Mouse (Mus musculus) right cerebral cortex, postnatal 4 days (tissue): ENCODE results near the gene Gns.

Experiments
- DNase-seq: peaks from one replicate; pipeline ENCODE4 v3.0.0-alpha.2; 2022

Gns gene

GRCm38 (mm10) chr10:121432041-121432634 is 67.2 kb downstream of the Gns start:
- DNase-seq: no peak

- no peak for DNase-seq
Observed at GRCm38 (mm10) chr10:121432635-121433280, 67.9 kb downstream of the Gns start.

- no peak for DNase-seq
Observed at GRCm38 (mm10) chr10:121434441-121435103, 69.7 kb downstream of the Gns start.

DNA sequence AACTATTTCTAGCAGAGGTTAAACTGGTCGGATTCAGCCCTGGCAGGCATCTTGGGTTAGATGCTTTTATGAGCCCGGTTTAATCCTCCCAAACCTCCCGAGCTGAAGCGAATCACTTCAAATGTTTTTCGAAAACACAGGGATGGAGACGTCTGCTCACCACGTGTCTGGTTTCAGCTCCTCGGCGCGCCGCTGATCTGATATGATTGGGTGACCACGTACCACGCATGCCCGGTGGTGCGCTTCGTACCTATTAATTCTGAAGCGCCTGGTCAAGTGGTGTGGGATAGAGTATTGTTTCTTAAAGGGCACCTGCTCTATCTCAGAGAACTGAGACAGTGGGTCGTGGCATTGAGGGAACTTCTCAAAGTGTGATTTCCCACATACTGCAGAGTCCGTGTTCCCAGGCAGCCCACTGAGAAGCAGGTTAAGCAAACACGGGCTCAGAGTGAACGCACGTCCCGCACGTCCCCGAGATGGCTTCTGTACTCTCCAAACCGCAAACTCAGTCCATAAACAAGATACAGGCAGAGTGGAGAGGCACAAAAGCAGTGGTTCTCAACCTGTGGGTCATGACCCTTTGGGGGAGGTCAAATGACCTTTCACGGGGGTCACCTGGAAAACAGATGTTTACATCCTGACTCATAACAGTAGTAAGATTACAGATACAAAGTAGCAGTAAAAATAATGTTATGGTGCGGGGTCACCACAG is 70.8 kb downstream of the Gns start:
- no peak for DNase-seq

DNA sequence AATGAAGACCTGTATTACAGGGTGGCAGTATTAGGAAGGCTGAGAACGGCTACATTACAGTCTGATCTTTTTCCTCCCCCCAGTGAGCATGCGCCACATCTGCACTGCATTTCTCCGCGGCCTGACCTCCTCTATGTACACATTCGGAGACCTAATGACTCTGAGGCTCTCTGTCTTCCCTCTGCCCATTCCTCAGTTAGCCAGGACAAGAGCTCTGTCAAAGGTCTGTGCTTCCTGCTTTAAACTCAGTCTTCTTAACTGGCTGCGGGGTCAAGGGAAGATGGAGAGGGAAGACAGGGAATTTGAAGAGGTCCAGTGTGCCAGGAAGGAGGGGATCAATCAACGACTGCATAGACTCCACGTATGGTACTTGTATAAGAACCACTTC is 71.4 kb downstream of the Gns start:
- DNase-seq: no peak

DNA sequence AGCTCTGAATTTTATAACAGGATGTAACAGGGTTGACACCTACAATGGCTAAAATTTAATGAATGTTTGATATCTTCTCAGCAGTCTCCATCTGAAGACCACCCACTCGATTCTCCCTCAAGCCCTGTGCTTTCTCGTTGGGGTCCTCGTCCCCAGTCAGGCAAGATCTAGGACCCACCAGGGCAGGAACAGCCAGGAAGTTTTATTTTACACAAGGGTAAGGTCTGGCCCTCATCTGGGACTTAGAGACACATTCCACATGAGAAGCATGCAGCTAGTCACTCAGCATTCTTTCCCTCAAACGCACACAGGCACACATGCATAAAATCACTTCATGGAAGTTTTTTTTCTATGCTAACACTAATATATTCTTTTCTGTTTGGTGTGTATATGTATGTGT is 71.8 kb downstream of the Gns start:
- no peak for DNase-seq

GRCm38 (mm10) chr10:121438109-121438508 is 73.2 kb downstream of the Gns start:
- no peak for DNase-seq

DNA sequence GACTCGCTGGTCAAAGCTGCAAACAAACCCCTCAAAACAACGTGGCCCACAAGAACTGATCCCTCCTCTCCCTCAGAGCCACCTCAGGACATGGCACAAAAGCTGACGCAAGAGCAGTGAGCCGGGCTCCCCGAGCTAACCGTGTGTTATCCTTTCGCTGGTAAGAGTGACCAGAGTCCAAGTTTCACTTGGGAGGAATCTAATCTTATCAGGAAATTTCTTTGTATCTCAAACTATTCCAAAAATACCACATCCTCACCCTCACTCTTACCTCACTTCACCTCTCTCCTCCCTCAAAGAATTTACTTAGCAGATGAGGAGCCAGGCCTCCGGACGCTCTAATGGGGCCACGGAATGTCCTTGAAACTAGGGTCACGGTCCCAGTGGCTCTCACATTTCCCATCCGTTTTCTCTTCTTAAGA is 74.4 kb downstream of the Gns start:
- no peak for DNase-seq

DNA sequence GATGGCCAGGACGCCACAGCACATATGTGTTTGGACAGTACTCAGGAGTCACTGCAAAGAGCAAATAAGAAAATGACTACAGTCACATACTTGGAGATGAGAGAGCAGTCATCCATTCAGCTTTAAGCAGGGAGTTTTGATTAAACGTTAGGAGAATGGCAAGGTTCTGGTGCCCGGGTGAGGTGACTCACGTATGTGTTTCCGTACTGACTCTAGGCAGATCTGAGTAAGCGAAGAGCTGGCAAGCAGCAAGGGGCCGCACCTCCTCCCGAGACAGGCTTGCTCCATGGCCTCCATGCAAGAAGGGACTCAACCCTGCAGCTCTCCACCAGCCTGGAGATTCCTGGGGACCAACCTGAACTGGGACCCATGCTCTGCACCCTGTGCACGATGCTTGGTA is 78.9 kb downstream of the Gns start:
- DNase-seq: no peak

DNA sequence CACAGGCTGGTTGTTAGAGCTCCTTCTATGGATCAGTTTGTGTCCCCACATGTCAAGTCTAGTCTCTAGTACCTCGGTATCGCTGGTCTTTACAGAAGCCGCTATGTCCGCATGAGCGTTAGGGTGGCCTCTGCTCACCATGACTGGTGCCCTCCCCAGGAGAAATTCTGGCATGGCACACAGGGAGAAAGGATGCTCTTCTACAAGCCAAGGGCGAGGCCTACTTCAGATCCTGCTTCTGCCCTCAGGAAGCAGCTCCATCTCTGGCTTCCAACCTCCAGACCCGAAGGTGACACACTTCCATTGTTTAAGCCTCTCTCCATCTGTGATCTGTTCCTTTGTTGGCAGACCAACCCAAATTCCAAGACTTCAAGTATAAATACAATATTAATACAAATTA is 79.3 kb downstream of the Gns start:
- no peak for DNase-seq

- no peak for DNase-seq
Observed at GRCm38 (mm10) chr10:121445808-121446207, 80.9 kb downstream of the Gns start.
